Mouse (Mus musculus) midbrain, embryonic 15.5 days (tissue): ENCODE results near the gene Pdss2. TPM values are rescaled to one million over a fixed set of nuclear protein-coding genes. Genes with fewer than 3 reads are reported as not detected.

Experiments
- ATAC-seq: fragments of 200-750 bp; cut with Nextera tagmentation; replicated peaks from 2 replicates; pipeline ENCODE4 v1.8.0; 2017; ENCODE audit warnings: moderate TSS enrichment
- H3K27ac ChIP-seq: fragments of 300-500 bp; sonication (generic); 2 replicates; pipeline ENCODE4 v1.5.1; 2015; ENCODE audit warnings: mild to moderate bottlenecking, inconsistent platforms
- H3K27me3 ChIP-seq: fragments of 300-500 bp; sonication (generic); replicated peaks from 2 replicates; pipeline ENCODE4 v1.6.1; 2015; ENCODE audit warnings: inconsistent platforms
- H3K36me3 ChIP-seq: fragments of 300-500 bp; sonication (generic); replicated peaks from 2 replicates; pipeline ENCODE4 v1.6.1; 2015; ENCODE audit warnings: inconsistent platforms
- H3K4me1 ChIP-seq: fragments of 300-500 bp; sonication (generic); 2 replicates; pipeline ENCODE4 v1.6.1; 2015; ENCODE audit warnings: inconsistent platforms
- H3K4me2 ChIP-seq: fragments of 300-500 bp; sonication (generic); 2 replicates; pipeline ENCODE4 v1.6.1; 2015; ENCODE audit warnings: inconsistent platforms, mild to moderate bottlenecking, moderate library complexity
- H3K4me3 ChIP-seq: fragments of 300-500 bp; sonication (generic); 2 replicates; pipeline ENCODE4 v1.5.1; 2015; ENCODE audit warnings: mild to moderate bottlenecking, inconsistent platforms
- H3K9ac ChIP-seq: fragments of 300-500 bp; sonication (generic); 2 replicates; pipeline ENCODE4 v1.6.1; 2015; ENCODE audit warnings: mild to moderate bottlenecking, inconsistent platforms
- H3K9me3 ChIP-seq: fragments of 300-500 bp; sonication (generic); 2 replicates; pipeline ENCODE4 v1.6.1; 2016; ENCODE audit warnings: inconsistent platforms
- WGBS: fragments of 180-500 bp; shearing (Covaris S2); methylation state at CpG from one replicate; pipeline ENCODE4 v1.1.7; 2015; ENCODE audit warnings: mixed read lengths; 5-methylcytosine and 5-hydroxymethylcytosine counted together
- polyA plus RNA-seq: library from polyadenylated mRNA; unstranded; fragments of >200 nt; fragmentation: Nextera tagmentation; extraction: Ambion mirVana; gene quantifications from 2 replicates; pipeline ENCODE4 v1.2.1, GENCODE M21; 2015

The Pdss2 gene
- polyA plus RNA-seq, 1 experiment from 2014 or later = 17.4 TPM

- ATAC-seq = no peak
These were observed 264.5 kb downstream of the Pdss2 start for GRCm38 (mm10) chr10:43485751-43486268.

GRCm38 (mm10) chr10:43487441-43488010, 266.2 kb downstream of the Pdss2 start:
- Histone ChIP-seq H3K4me3 (no peak overlapping the region), H3K36me3 (no peaks in the 10 kb centered on the region), H3K9me3 (no peaks in the 10 kb centered on the region), H3K4me1 (peaks cover 9% of the 10 kb centered on the region), H3K9ac (no peak overlapping the region), H3K27ac (no peak overlapping the region), H3K4me2 (no peak overlapping the region), H3K27me3 (no peaks in the 10 kb centered on the region)
- no peak for ATAC-seq
- 89% methylated on average over 3 of the region's 3 CpGs for WGBS

More at GRCm38 (mm10) chr10:43485751-43486268, 264.5 kb downstream of the Pdss2 start:
- WGBS = 90% methylated on average over 6 of the region's 6 CpGs
- no peaks in the 10 kb centered on the region for H3K36me3 ChIP-seq
- no peak overlapping the region for H3K9ac ChIP-seq
- no peak overlapping the region for H3K4me3 ChIP-seq
- no peak overlapping the region for H3K27ac ChIP-seq
- no peaks in the 10 kb centered on the region for H3K27me3 ChIP-seq
- no peaks in the 10 kb centered on the region for H3K9me3 ChIP-seq
- H3K4me2 ChIP-seq = no peak overlapping the region
- H3K4me1 ChIP-seq = peaks cover 17% of the 10 kb centered on the region

- H3K4me3 ChIP-seq = no peak overlapping the region
- peaks cover 5% of the 10 kb centered on the region for H3K4me1 ChIP-seq
- H3K9me3 ChIP-seq = no peaks in the 10 kb centered on the region
- ATAC-seq = no peak
- H3K9ac ChIP-seq = no peak overlapping the region
- no peak overlapping the region for H3K27ac ChIP-seq
- H3K36me3 ChIP-seq = no peaks in the 10 kb centered on the region
- H3K27me3 ChIP-seq = no peaks in the 10 kb centered on the region
- WGBS = 89% methylated on average over 4 of the region's 4 CpGs
- no peak overlapping the region for H3K4me2 ChIP-seq
These were observed 267.0 kb downstream of the Pdss2 start for GRCm38 (mm10) chr10:43488258-43488657.

DNA sequence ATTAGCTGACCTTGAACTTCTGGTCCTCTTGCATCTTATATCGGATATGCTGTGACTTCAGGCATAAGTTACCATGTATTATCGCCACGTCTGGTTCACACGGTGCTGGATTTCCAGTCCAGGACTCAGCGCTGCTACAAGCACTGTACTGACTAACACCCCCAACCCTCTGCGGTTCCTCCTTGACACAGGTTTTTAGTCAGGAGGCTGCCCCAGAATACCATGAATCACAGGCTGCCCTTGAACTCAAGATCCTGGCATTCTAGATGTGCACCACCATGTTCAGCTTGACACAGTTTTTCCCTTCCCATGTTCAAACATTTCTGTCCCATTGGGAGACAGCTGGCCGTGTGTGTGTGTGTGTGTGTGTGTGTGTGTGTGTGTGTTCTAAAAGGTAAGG, 267.9 kb downstream of the Pdss2 start:
- ATAC-seq = no peak
- Histone ChIP-seq H3K4me3 (no peak overlapping the region), H3K9me3 (no peaks in the 10 kb centered on the region), H3K4me2 (no peak overlapping the region), H3K36me3 (no peaks in the 10 kb centered on the region), H3K4me1 (no peaks in the 10 kb centered on the region), H3K27ac (no peak overlapping the region), H3K27me3 (no peaks in the 10 kb centered on the region), H3K9ac (no peak overlapping the region)
- 88% methylated on average over 7 of the region's 7 CpGs for WGBS

- no peak overlapping the region for H3K4me3 ChIP-seq
- H3K9ac ChIP-seq = no peak overlapping the region
- H3K27ac ChIP-seq = no peak overlapping the region
- no peaks in the 10 kb centered on the region for H3K9me3 ChIP-seq
- no peak overlapping the region for H3K4me2 ChIP-seq
- H3K36me3 ChIP-seq = no peaks in the 10 kb centered on the region
- WGBS = 76% methylated on average over 6 of the region's 6 CpGs
- H3K27me3 ChIP-seq = no peaks in the 10 kb centered on the region
- no peak for ATAC-seq
- no peaks in the 10 kb centered on the region for H3K4me1 ChIP-seq
These were observed 268.3 kb downstream of the Pdss2 start for GRCm38 (mm10) chr10:43489550-43489949.

DNA sequence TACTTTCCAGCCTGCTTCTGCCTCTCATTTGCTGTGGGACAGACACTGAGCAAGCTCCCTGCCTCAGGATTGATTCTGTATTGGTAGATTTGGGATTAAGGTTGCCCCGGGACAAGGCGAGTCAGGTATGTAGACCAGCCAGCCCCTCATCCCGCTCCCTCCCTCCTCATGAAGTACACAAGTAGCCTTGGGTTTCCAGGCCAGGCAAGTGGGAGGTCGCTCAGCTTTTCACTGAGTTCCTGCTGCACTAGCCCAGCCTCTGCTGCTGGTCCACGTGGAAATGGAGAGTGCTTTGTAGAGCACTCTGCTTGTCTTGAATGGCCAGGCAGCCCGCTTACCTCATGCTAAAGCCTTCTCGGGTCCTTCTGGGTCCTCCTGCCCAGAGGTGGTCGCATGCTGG, 268.7 kb downstream of the Pdss2 start:
- ATAC-seq = no peak
- Histone ChIP-seq H3K4me2 (no peak overlapping the region), H3K9me3 (no peaks in the 10 kb centered on the region), H3K27ac (no peak overlapping the region), H3K4me1 (no peaks in the 10 kb centered on the region), H3K9ac (no peak overlapping the region), H3K4me3 (no peak overlapping the region), H3K36me3 (no peaks in the 10 kb centered on the region), H3K27me3 (no peaks in the 10 kb centered on the region)
- WGBS = 80% methylated on average over 8 of the region's 8 CpGs

DNA sequence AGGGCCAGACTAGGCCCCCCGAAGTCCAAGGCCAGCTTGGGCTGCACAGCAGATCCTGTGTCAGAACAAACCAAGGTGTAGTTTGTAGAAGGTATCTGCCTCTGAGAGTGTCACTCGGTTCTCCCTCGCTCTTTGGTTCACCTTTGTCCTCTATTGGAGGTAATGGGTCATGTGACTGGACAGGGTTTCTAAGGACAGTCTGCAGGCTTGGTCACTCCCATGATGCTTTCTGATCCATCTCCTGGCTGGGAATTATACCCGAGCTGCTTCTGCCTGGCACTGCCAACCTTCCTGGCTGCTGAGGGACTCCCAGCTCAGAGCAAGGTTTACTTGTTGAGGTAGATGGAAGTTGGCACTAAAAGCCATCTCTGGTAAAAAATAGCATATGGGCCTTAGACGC, 269.6 kb downstream of the Pdss2 start:
- no peak for ATAC-seq

GRCm38 (mm10) chr10:43502599-43502998, 281.3 kb downstream of the Pdss2 start:
- no peak for ATAC-seq
- H3K4me3 ChIP-seq = no peak overlapping the region
- no peak overlapping the region for H3K27ac ChIP-seq
- no peaks in the 10 kb centered on the region for H3K4me1 ChIP-seq
- WGBS = 91% methylated on average over 4 of the region's 4 CpGs
- no peak overlapping the region for H3K9ac ChIP-seq
- H3K27me3 ChIP-seq = no peaks in the 10 kb centered on the region
- H3K4me2 ChIP-seq = no peak overlapping the region
- H3K9me3 ChIP-seq = no peaks in the 10 kb centered on the region
- peaks cover 15% of the 10 kb centered on the region for H3K36me3 ChIP-seq

More for the DNA sequence above, 269.6 kb downstream of the Pdss2 start:
- Histone ChIP-seq H3K27me3 (no peaks in the 10 kb centered on the region), H3K4me2 (no peak overlapping the region), H3K27ac (no peak overlapping the region), H3K36me3 (0 out of 2 replicates have a peak, but pooled peaks cover 6% of the 10 kb centered on the region), H3K4me1 (no peaks in the 10 kb centered on the region), H3K9ac (no peak overlapping the region), H3K4me3 (no peak overlapping the region), H3K9me3 (no peaks in the 10 kb centered on the region)
- WGBS = 91% methylated on average over 5 of the region's 5 CpGs

DNA sequence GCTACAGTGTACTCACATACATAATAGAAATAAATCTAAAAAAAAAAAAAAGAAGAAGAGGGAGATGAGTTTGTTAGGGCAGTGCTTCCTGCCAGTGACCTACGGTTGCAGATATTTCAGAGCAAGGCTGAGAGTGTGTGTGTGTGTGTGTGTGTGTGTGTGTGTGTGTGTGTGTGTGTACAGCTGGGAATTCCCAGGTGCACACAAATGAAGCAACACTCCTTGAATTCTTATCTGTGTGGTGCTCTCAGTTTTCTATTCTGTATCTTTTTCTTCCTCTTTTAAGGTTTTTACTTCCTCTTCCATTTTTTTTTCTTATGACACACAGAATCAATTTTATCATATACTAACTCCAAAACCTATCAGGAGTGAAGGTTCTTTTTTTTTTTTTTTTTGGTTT, 283.0 kb downstream of the Pdss2 start:
- Histone ChIP-seq H3K27ac (no peak overlapping the region), H3K27me3 (no peaks in the 10 kb centered on the region), H3K4me2 (no peak overlapping the region), H3K36me3 (0 out of 2 replicates have a peak, but pooled peaks cover 7% of the 10 kb centered on the region), H3K4me3 (no peak overlapping the region), H3K9me3 (no peaks in the 10 kb centered on the region), H3K4me1 (no peaks in the 10 kb centered on the region), H3K9ac (no peak overlapping the region)
- no peak for ATAC-seq
- 85% methylated on average over 1 of the region's 1 CpGs for WGBS

DNA sequence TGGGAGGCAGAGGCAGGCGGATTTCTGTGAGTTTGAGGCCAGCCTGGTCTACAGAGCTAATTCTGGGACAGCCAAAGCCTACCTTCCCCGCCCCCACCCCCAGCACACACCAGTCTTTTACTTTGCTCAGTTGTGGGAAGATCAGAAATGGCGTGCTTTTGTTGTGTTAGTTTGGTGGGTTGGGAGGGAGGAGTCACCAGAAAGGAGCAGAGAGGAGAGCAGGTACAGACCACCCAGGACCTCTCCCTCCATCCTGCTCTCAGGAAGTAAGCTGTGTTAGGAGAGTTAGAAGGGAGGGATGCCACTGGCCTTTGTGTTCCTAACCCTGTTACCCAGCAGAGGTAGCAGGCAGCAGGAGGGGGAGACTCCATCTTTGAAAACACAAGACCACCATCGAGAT, 285.8 kb downstream of the Pdss2 start:
- Histone ChIP-seq H3K9me3 (no peaks in the 10 kb centered on the region), H3K27me3 (no peaks in the 10 kb centered on the region), H3K27ac (no peak overlapping the region), H3K9ac (no peak overlapping the region), H3K4me2 (no peak overlapping the region), H3K4me1 (no peaks in the 10 kb centered on the region), H3K4me3 (no peak overlapping the region), H3K36me3 (peaks cover 30% of the 10 kb centered on the region)
- 72% methylated on average over 4 of the region's 4 CpGs for WGBS
- no peak for ATAC-seq

DNA sequence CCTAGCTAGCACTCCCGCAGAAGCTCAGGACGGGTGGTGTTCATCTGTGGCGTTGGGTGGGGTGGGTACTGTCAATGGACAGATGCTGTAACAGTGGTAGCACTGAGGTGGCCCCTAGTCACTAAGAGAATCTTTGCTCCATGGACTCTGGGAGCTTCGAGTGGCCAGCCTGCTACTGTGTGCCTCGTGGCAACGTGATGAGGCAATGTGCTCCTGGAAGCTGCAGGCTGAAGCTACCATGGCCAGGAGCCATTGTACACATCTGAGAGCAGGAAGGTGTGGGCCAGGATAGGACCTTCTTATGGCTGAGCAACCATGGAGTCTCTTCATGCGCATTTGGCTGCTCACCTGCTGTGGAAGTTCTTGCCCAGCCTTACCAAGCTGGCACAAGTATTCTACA, 287.9 kb downstream of the Pdss2 start:
- Histone ChIP-seq H3K36me3 (peaks cover 38% of the 10 kb centered on the region), H3K27me3 (no peaks in the 10 kb centered on the region), H3K4me3 (no peak overlapping the region), H3K4me2 (no peak overlapping the region), H3K4me1 (no peaks in the 10 kb centered on the region), H3K27ac (no peak overlapping the region), H3K9me3 (no peaks in the 10 kb centered on the region), H3K9ac (no peak overlapping the region)
- WGBS = 96% methylated on average over 7 of the region's 7 CpGs
- no peak for ATAC-seq

DNA sequence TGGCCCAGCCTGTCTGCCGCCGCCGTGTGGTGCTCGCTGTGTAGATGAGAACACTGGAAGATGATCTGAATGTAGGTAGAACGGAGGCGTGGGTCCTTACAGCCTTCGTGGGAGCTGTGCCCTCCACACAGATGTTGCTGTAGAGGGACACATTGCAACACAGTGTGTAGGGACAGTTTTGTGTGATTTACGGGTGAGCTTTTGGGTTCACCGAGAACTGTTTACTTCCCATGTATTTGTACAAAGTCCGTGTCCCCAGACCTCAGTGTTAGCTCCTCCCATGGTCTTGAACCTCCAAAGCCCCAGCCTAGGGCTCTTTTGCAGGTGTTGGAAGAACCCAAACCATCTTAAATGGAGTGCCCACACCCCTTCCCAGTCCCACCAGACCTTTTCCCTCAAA, 291.7 kb downstream of the Pdss2 start:
- Histone ChIP-seq H3K4me2 (no peak overlapping the region), H3K9ac (no peak overlapping the region), H3K4me1 (no peaks in the 10 kb centered on the region), H3K36me3 (peaks cover 31% of the 10 kb centered on the region), H3K9me3 (no peaks in the 10 kb centered on the region), H3K27ac (no peak overlapping the region), H3K4me3 (no peak overlapping the region), H3K27me3 (no peaks in the 10 kb centered on the region)
- ATAC-seq = no peak
- WGBS = 94% methylated on average over 10 of the region's 10 CpGs
